Mouse (Mus musculus) hindbrain, embryonic 13.5 days (tissue): Measurements from ENCODE around the gene Cdx2. TPM values are rescaled to one million over a fixed set of nuclear protein-coding genes. Genes with fewer than 3 reads are reported as not detected.

Experiments
- ATAC-seq: fragments of 200-750 bp; cut with Nextera tagmentation; 2 replicates; pipeline ENCODE4 v1.8.0; 2017; ENCODE audit warnings: moderate TSS enrichment; ENCODE audit not compliant: low FRiP score
- H3K27ac ChIP-seq: fragments of 300-500 bp; sonication (generic); 2 replicates; pipeline ENCODE4 v1.5.1; 2015; ENCODE audit warnings: inconsistent platforms, mild to moderate bottlenecking, moderate library complexity
- H3K27me3 ChIP-seq: fragments of 300-500 bp; sonication (generic); 2 replicates; pipeline ENCODE4 v1.6.1; 2015; ENCODE audit warnings: mild to moderate bottlenecking, inconsistent platforms
- H3K36me3 ChIP-seq: fragments of 300-500 bp; sonication (generic); 2 replicates; pipeline ENCODE4 v1.6.1; 2015; ENCODE audit warnings: mild to moderate bottlenecking, inconsistent platforms
- H3K4me1 ChIP-seq: fragments of 300-500 bp; sonication (generic); replicated peaks from 2 replicates; pipeline ENCODE4 v1.6.1; 2015; ENCODE audit warnings: inconsistent platforms
- H3K4me2 ChIP-seq: fragments of 300-500 bp; sonication (generic); 2 replicates; pipeline ENCODE4 v1.6.1; 2015; ENCODE audit warnings: inconsistent platforms, mild to moderate bottlenecking, moderate library complexity
- H3K4me3 ChIP-seq: fragments of 300-500 bp; sonication (generic); 2 replicates; pipeline ENCODE4 v1.5.1; 2015; ENCODE audit warnings: mild to moderate bottlenecking, inconsistent platforms
- H3K9ac ChIP-seq: fragments of 300-500 bp; sonication (generic); 2 replicates; pipeline ENCODE4 v1.6.1; 2015; ENCODE audit warnings: mild to moderate bottlenecking, inconsistent platforms
- H3K9me3 ChIP-seq: fragments of 300-500 bp; sonication (generic); 2 replicates; pipeline ENCODE4 v1.6.1; 2016; ENCODE audit warnings: inconsistent platforms
- WGBS: fragments of 180-500 bp; shearing (Covaris S2); methylation state at CpG from one replicate; pipeline ENCODE4 v1.1.7; 2015; 5-methylcytosine and 5-hydroxymethylcytosine counted together
- polyA plus RNA-seq: library from polyadenylated mRNA; unstranded; fragments of >200 nt; fragmentation: Nextera tagmentation; extraction: Ambion mirVana; gene quantifications from 2 replicates; pipeline ENCODE4 v1.2.1, GENCODE M21; 2015

The Cdx2 gene
- polyA plus RNA-seq, 1 experiment from 2014 or later = not detected

- Histone ChIP-seq H3K9me3 (no peaks in the 10 kb centered on the region), H3K4me2 (no peak overlapping the region), H3K36me3 (no peaks in the 10 kb centered on the region), H3K4me1 (no peaks in the 10 kb centered on the region), H3K27ac (no peak overlapping the region), H3K27me3 (0 out of 2 replicates have a peak, but pooled peaks cover 12% of the 10 kb centered on the region), H3K9ac (no peak overlapping the region), H3K4me3 (no peak overlapping the region)
- 50% methylated on average over 7 of the region's 7 CpGs for WGBS
- no peak for ATAC-seq
These were observed 25.6 kb upstream of the Cdx2 start for GRCm38 (mm10) chr5:147332711-147333110.

GRCm38 (mm10) chr5:147331547-147331946 lies 24.5 kb upstream of the Cdx2 start:
- Histone ChIP-seq H3K27ac (no peak overlapping the region), H3K9ac (no peak overlapping the region), H3K4me2 (no peak overlapping the region), H3K36me3 (no peaks in the 10 kb centered on the region), H3K27me3 (0 out of 2 replicates have a peak, but pooled peaks cover 12% of the 10 kb centered on the region), H3K9me3 (no peaks in the 10 kb centered on the region), H3K4me1 (no peaks in the 10 kb centered on the region), H3K4me3 (no peak overlapping the region)
- WGBS = 43% methylated on average over 2 of the region's 2 CpGs
- no peak for ATAC-seq

- H3K27ac ChIP-seq = no peak overlapping the region
- no peak overlapping the region for H3K4me2 ChIP-seq
- no peak overlapping the region for H3K9ac ChIP-seq
- WGBS = 88% methylated on average over 11 of the region's 11 CpGs
- H3K36me3 ChIP-seq = no peaks in the 10 kb centered on the region
- H3K9me3 ChIP-seq = no peaks in the 10 kb centered on the region
- H3K27me3 ChIP-seq = peaks cover 15% of the 10 kb centered on the region; the same call in 1 of the 2 replicates
- H3K4me1 ChIP-seq = no peaks in the 10 kb centered on the region
- H3K4me3 ChIP-seq = no peak overlapping the region
- no peak for ATAC-seq
These were observed 22.9 kb upstream of the Cdx2 start for GRCm38 (mm10) chr5:147329946-147330345.

GRCm38 (mm10) chr5:147327636-147328035 lies 20.6 kb upstream of the Cdx2 start:
- H3K4me1 ChIP-seq = no peaks in the 10 kb centered on the region
- H3K27me3 ChIP-seq = peaks cover 23% of the 10 kb centered on the region
- no peak overlapping the region for H3K4me3 ChIP-seq
- H3K9me3 ChIP-seq = no peaks in the 10 kb centered on the region
- ATAC-seq = no peak
- H3K27ac ChIP-seq = no peak overlapping the region
- no peaks in the 10 kb centered on the region for H3K36me3 ChIP-seq
- H3K9ac ChIP-seq = no peak overlapping the region
- H3K4me2 ChIP-seq = no peak overlapping the region
- WGBS = 90% methylated on average over 5 of the region's 5 CpGs

- Histone ChIP-seq H3K27me3 (peaks cover 40% of the 10 kb centered on the region), H3K9ac (no peak overlapping the region), H3K27ac (no peak overlapping the region), H3K4me2 (no peak overlapping the region), H3K4me3 (no peak overlapping the region), H3K9me3 (no peaks in the 10 kb centered on the region), H3K4me1 (no peaks in the 10 kb centered on the region), H3K36me3 (no peaks in the 10 kb centered on the region)
- ATAC-seq = no peak
- 75% methylated on average over 11 of the region's 11 CpGs for WGBS
These were observed 18.9 kb upstream of the Cdx2 start for GRCm38 (mm10) chr5:147325931-147326330.

- no peak overlapping the region for H3K4me2 ChIP-seq
- H3K4me3 ChIP-seq = no peak overlapping the region
- H3K36me3 ChIP-seq = no peaks in the 10 kb centered on the region
- ATAC-seq = 0 out of 2 replicates have a peak, but pooled peaks have one; percentile 36
- peaks cover 50% of the 10 kb centered on the region for H3K27me3 ChIP-seq
- H3K9me3 ChIP-seq = no peaks in the 10 kb centered on the region
- H3K9ac ChIP-seq = no peak overlapping the region
- no peaks in the 10 kb centered on the region for H3K4me1 ChIP-seq
- no peak overlapping the region for H3K27ac ChIP-seq
- WGBS = 21% methylated on average over 17 of the region's 17 CpGs
These were observed 16.3 kb upstream of the Cdx2 start for GRCm38 (mm10) chr5:147323237-147323917.

- H3K27ac ChIP-seq = no peak within 1 kb of the TSS
- WGBS = 75% methylated on average over 8 of the region's 8 CpGs
- H3K4me1 ChIP-seq = no peaks in the 10 kb centered on the region
- no peaks in the 10 kb centered on the region for H3K9me3 ChIP-seq
- no peak within 1 kb of the TSS for H3K4me2 ChIP-seq
- H3K9ac ChIP-seq = no peak within 1 kb of the TSS
- no peak for ATAC-seq
- H3K36me3 ChIP-seq = no peaks in the 10 kb centered on the region
- H3K4me3 ChIP-seq = no peak within 1 kb of the TSS
- H3K27me3 ChIP-seq = peaks cover 62% of the 10 kb centered on the region
These were observed 15.1 kb upstream of the Cdx2 start, which contains the start of gene Urad for GRCm38 (mm10) chr5:147322183-147322582. Urad (minus strand) TSS chr5:147322440.

- Histone ChIP-seq H3K9ac (no peak overlapping the region), H3K4me2 (no peak overlapping the region), H3K36me3 (no peaks in the 10 kb centered on the region), H3K27me3 (peaks cover 86% of the 10 kb centered on the region), H3K27ac (no peak overlapping the region), H3K4me3 (no peak overlapping the region), H3K4me1 (peaks cover 7% of the 10 kb centered on the region), H3K9me3 (no peaks in the 10 kb centered on the region)
- ATAC-seq = 0 out of 2 replicates have a peak, but pooled peaks have one; percentile 30
These were observed 12.6 kb upstream of the Cdx2 start for GRCm38 (mm10) chr5:147319653-147320052.

GRCm38 (mm10) chr5:147317991-147318390 lies 10.9 kb upstream of the Cdx2 start:
- ATAC-seq = no peak
- Histone ChIP-seq H3K27me3 (peaks cover 98% of the 10 kb centered on the region), H3K9ac (no peak overlapping the region), H3K9me3 (no peaks in the 10 kb centered on the region), H3K4me3 (no peak overlapping the region), H3K27ac (no peak overlapping the region), H3K4me1 (peaks cover 7% of the 10 kb centered on the region), H3K36me3 (no peaks in the 10 kb centered on the region), H3K4me2 (no peak overlapping the region)
- WGBS = 24% methylated on average over 7 of the region's 7 CpGs

- Histone ChIP-seq H3K27ac (no peak overlapping the region), H3K9ac (no peak overlapping the region), H3K27me3 (peaks cover 98% of the 10 kb centered on the region), H3K9me3 (no peaks in the 10 kb centered on the region), H3K4me3 (no peak overlapping the region), H3K4me1 (peaks cover 7% of the 10 kb centered on the region), H3K36me3 (no peaks in the 10 kb centered on the region), H3K4me2 (no peak overlapping the region)
- WGBS = 3% methylated on average over 7 of the region's 7 CpGs
- ATAC-seq = no peak
These were observed 10.3 kb upstream of the Cdx2 start for GRCm38 (mm10) chr5:147317321-147317720.

- under 1% methylated on average over 25 of the region's 25 CpGs for WGBS
- no peak overlapping the region for H3K4me2 ChIP-seq
These were observed 8.5 kb upstream of the Cdx2 start for GRCm38 (mm10) chr5:147315432-147316075.

GRCm38 (mm10) chr5:147314646-147315431 lies 7.8 kb upstream of the Cdx2 start:
- Histone ChIP-seq H3K4me2 (no peak overlapping the region), H3K36me3 (no peaks in the 10 kb centered on the region), H3K9me3 (no peaks in the 10 kb centered on the region), H3K27me3 (peaks cover 98% of the 10 kb centered on the region), H3K9ac (no peak overlapping the region), H3K4me3 (peak overlapping the region; percentile 12; the same call in 1 of the 2 replicates), H3K27ac (no peak overlapping the region), H3K4me1 (peaks cover 7% of the 10 kb centered on the region)
- no peak for ATAC-seq
- WGBS = under 1% methylated on average over 39 of the region's 39 CpGs

More at GRCm38 (mm10) chr5:147315432-147316075, 8.5 kb upstream of the Cdx2 start:
- Histone ChIP-seq H3K4me3 (no peak overlapping the region), H3K4me1 (peaks cover 7% of the 10 kb centered on the region), H3K36me3 (no peaks in the 10 kb centered on the region), H3K27ac (no peak overlapping the region), H3K9ac (no peak overlapping the region), H3K9me3 (no peaks in the 10 kb centered on the region), H3K27me3 (peaks cover 98% of the 10 kb centered on the region)
- no peak for ATAC-seq
